Mouse (Mus musculus) heart, postnatal 0 days (tissue): ENCODE measurements at regions not wholly inside any gene's neighbourhood (a gene's known extent, or its start where the extent isn't known, plus 50 kb on each side); places are given as distances from the start of the nearest gene placed in this dataset.

Experiments used
- ATAC-seq: fragments of 200-750 bp; cut with Nextera tagmentation; 2 replicates; pipeline ENCODE4 v1.8.0; 2017; ENCODE audit warnings: low read depth, moderate number of reproducible peaks, moderate library complexity; ENCODE audit not compliant: insufficient read depth
- DNase-seq: peaks from one replicate; pipeline ENCODE4 v3.0.0-alpha.2; 2016; ENCODE audit warnings: low spot score
- H3K27ac ChIP-seq: fragments of 300-500 bp; sonication (generic); 2 replicates; pipeline ENCODE4 v1.5.1; 2014; ENCODE audit warnings: low read depth, mild to moderate bottlenecking
- H3K27me3 ChIP-seq: fragments of 300-500 bp; sonication (generic); 2 replicates; pipeline ENCODE4 v1.6.1; 2014; ENCODE audit warnings: low read length, mixed read lengths; ENCODE audit not compliant: control insufficient read depth, insufficient read depth
- H3K36me3 ChIP-seq: fragments of 300-500 bp; sonication (generic); replicated peaks from 2 replicates; pipeline ENCODE4 v1.6.1; 2014; ENCODE audit warnings: low read length, mixed read lengths; ENCODE audit not compliant: control insufficient read depth, insufficient read depth
- H3K4me1 ChIP-seq: fragments of 300-500 bp; sonication (generic); 2 replicates; pipeline ENCODE4 v1.6.1; 2014; ENCODE audit warnings: antibody characterized with exemption; ENCODE audit not compliant: control insufficient read depth, insufficient read depth
- H3K4me2 ChIP-seq: fragments of 300-500 bp; sonication (generic); 2 replicates; pipeline ENCODE4 v1.6.1; 2014; ENCODE audit warnings: low read depth, mild to moderate bottlenecking, low read length, moderate library complexity
- H3K4me3 ChIP-seq: fragments of 300-500 bp; sonication (generic); 2 replicates; pipeline ENCODE4 v1.5.1; 2014; ENCODE audit warnings: low read depth, low read length
- H3K9ac ChIP-seq: fragments of 300-500 bp; sonication (generic); replicated peaks from 2 replicates; pipeline ENCODE4 v1.6.1; 2014; ENCODE audit warnings: low read depth, low read length, mixed read lengths
- H3K9me3 ChIP-seq: fragments of 300-500 bp; sonication (generic); replicated peaks from 2 replicates; pipeline ENCODE4 v1.6.1; 2016; ENCODE audit warnings: low read length; ENCODE audit not compliant: control insufficient read depth
- CTCF ChIP-seq: IDR thresholded peaks from 2 replicates; pipeline ENCODE4 v1.5.1; 2016; ENCODE audit warnings: antibody characterized with exemption, control low read depth, low read depth
- EP300 ChIP-seq: IDR thresholded peaks from 2 replicates; pipeline ENCODE4 v1.6.1; 2016; ENCODE audit warnings: antibody characterized with exemption, low read depth
- WGBS: fragments of 180-500 bp; shearing (Covaris S2); extraction: QIAGEN DNeasy Blood & Tissue Kit; methylation state at CpG from one replicate; pipeline ENCODE4 v1.1.7; 2014; 5-methylcytosine and 5-hydroxymethylcytosine counted together

DNA sequence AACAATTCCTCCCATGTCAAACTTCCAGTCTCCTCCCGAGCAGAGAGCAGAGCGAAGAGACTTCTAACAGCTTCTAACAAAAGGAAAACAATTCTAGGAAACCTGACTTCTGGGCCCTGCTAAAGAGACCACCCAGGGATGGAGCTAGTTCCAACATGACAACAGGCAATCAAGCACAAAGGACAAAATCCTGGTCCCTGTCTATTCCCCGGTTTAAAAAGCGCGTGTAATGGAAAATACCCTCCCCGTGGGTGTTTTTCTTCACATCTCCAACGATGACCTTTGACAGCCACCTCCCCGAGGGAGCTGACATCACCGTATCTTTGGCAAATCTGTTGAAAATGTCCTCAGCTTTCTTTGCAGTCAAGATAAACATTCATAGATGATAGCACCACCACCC, 256.9 kb upstream of the Jmjd1c start:
- WGBS = 43% methylated on average over 9 of the region's 9 CpGs
- TF ChIP-seq EP300 (no peak), CTCF (no peak)
- H3K27ac ChIP-seq = no peak overlapping the region
- H3K4me3 ChIP-seq = no peak overlapping the region
- H3K4me2 ChIP-seq = no peak overlapping the region
- H3K4me1 ChIP-seq = no peaks in the 10 kb centered on the region
- no peaks in the 10 kb centered on the region; the same call in 1 of the 2 replicates for H3K9me3 ChIP-seq
- no peaks in the 10 kb centered on the region for H3K27me3 ChIP-seq
- no peaks in the 10 kb centered on the region for H3K36me3 ChIP-seq
- DNase-seq (no peak), ATAC-seq (no peak)
- no peak overlapping the region for H3K9ac ChIP-seq

GRCm38 (mm10) chr10:66843258-66843657, 252.7 kb upstream of the Jmjd1c start:
- 44% methylated on average over 2 of the region's 2 CpGs for WGBS
- Histone ChIP-seq H3K9ac (no peak overlapping the region), H3K36me3 (no peaks in the 10 kb centered on the region), H3K27ac (no peak overlapping the region), H3K4me2 (no peak overlapping the region), H3K4me3 (no peak overlapping the region), H3K27me3 (no peaks in the 10 kb centered on the region), H3K9me3 (no peaks in the 10 kb centered on the region; the same call in 1 of the 2 replicates), H3K4me1 (no peaks in the 10 kb centered on the region)
- TF ChIP-seq EP300 (no peak), CTCF (no peak)
- DNase-seq (no peak), ATAC-seq (no peak)

- H3K4me3 ChIP-seq = no peak overlapping the region
- ATAC-seq = no peak
- 81% methylated on average over 5 of the region's 5 CpGs for WGBS
These were observed 247.1 kb upstream of the Jmjd1c start for GRCm38 (mm10) chr10:66848778-66849177.

GRCm38 (mm10) chr10:66849681-66850080, 246.2 kb upstream of the Jmjd1c start:
- WGBS = 53% methylated on average over 6 of the region's 6 CpGs
- H3K4me2 ChIP-seq = no peak overlapping the region
- H3K27ac ChIP-seq = no peak overlapping the region
- no peak for DNase-seq
- H3K9ac ChIP-seq = no peak overlapping the region
- no peaks in the 10 kb centered on the region for H3K9me3 ChIP-seq
- no peak overlapping the region for H3K4me3 ChIP-seq
- no peaks in the 10 kb centered on the region for H3K4me1 ChIP-seq
- no peaks in the 10 kb centered on the region for H3K36me3 ChIP-seq
- H3K27me3 ChIP-seq = no peaks in the 10 kb centered on the region
- ATAC-seq = no peak
- TF ChIP-seq EP300 (no peak), CTCF (no peak)

More at GRCm38 (mm10) chr10:66848778-66849177, 247.1 kb upstream of the Jmjd1c start:
- TF ChIP-seq CTCF (no peak), EP300 (no peak)
- Histone ChIP-seq H3K9ac (no peak overlapping the region), H3K27me3 (no peaks in the 10 kb centered on the region), H3K4me2 (no peak overlapping the region), H3K27ac (no peak overlapping the region), H3K4me1 (no peaks in the 10 kb centered on the region), H3K9me3 (no peaks in the 10 kb centered on the region), H3K36me3 (no peaks in the 10 kb centered on the region)
- no peak for DNase-seq

DNA sequence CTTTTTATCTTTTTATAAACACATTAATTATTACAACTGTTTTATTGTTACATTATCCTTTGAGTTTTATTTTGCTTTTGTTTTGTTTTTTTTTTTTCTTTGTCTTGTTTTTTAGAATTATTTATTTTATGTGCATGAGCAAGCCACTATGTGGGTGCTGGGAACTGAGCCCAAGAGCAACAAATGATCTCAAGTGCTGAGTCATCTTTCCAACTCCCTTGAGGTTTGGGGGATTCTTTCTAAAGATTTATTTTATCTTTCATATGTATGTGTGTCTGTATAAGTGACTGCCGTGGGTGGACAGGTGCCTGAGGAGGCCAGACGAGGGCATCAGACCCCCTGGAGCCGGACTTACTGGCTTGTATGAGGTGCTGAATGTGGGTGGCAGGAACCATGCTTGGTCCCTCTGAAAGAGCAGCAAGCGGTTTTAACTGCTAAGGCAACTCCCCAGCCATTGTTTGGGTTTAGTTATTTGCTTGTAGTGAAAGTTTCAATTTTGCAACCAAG, 244.9 kb upstream of the Jmjd1c start:
- DNase-seq (no peak), ATAC-seq (no peak)
- no peaks in the 10 kb centered on the region for H3K4me1 ChIP-seq
- no peaks in the 10 kb centered on the region for H3K27me3 ChIP-seq
- no peaks in the 10 kb centered on the region for H3K36me3 ChIP-seq
- 72% methylated on average over 4 of the region's 4 CpGs for WGBS
- no peak overlapping the region for H3K27ac ChIP-seq
- H3K4me3 ChIP-seq = no peak overlapping the region
- no peaks in the 10 kb centered on the region for H3K9me3 ChIP-seq
- no peak overlapping the region for H3K9ac ChIP-seq
- no peak overlapping the region for H3K4me2 ChIP-seq
- TF ChIP-seq CTCF = no peak
- TF ChIP-seq EP300 = no peak

DNA sequence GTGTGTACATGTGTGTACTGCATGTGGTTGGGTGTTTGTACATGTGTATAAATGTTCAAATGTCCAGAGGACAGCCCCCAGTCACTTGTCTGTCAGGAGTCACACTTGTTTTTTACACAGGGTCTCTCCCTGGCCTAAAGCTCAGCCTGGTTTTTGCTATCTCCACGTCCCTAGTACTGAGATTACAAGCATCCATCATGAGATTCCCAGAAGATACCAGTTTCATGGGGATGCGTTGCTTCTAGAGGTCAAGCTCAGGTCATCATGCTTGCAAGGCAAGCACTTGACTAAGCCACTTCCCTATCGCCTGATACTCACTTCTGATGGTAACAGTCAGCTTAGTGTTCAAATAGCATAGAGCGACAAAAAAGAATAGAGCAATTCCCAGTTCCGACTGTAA, 244.1 kb upstream of the Jmjd1c start:
- Histone ChIP-seq H3K4me3 (no peak overlapping the region), H3K4me1 (no peaks in the 10 kb centered on the region)

More for the DNA sequence above, 244.1 kb upstream of the Jmjd1c start:
- no peak for TF ChIP-seq EP300
- TF ChIP-seq CTCF = no peak
- Histone ChIP-seq H3K36me3 (no peaks in the 10 kb centered on the region), H3K9me3 (no peaks in the 10 kb centered on the region), H3K27me3 (no peaks in the 10 kb centered on the region), H3K27ac (no peak overlapping the region), H3K9ac (no peak overlapping the region), H3K4me2 (no peak overlapping the region)
- 51% methylated on average over 5 of the region's 5 CpGs for WGBS
- ATAC-seq = no peak
- DNase-seq = no peak
